Mouse (Mus musculus) megakaryocyte, embryonic 14.5 days (primary cell): ENCODE measurements around the gene Zfp692. TPM values are rescaled to one million over a fixed set of nuclear protein-coding genes. Genes with fewer than 3 reads are reported as not detected.

Experiments
- H3K27me3 ChIP-seq: replicated peaks from 2 replicates; pipeline ENCODE3; 2012; ENCODE audit warnings: inconsistent platforms
- H3K36me3 ChIP-seq: replicated peaks from 2 replicates; pipeline ENCODE3; 2012; ENCODE audit warnings: low read length, inconsistent platforms, mixed read lengths
- H3K4me1 ChIP-seq: 2 replicates; pipeline ENCODE4 v1.6.1; 2012; ENCODE audit warnings: inconsistent platforms
- H3K4me3 ChIP-seq: replicated peaks from 2 replicates; pipeline ENCODE3; 2012; ENCODE audit warnings: moderate library complexity, mild to moderate bottlenecking, inconsistent platforms
- H3K9me3 ChIP-seq: 2 replicates; pipeline ENCODE4 v1.6.1; 2012; ENCODE audit warnings: inconsistent platforms
- FLI1 ChIP-seq: IDR thresholded peaks from 2 replicates; pipeline ENCODE4 v1.6.1; 2012; ENCODE audit warnings: low read length, inconsistent platforms, mixed read lengths
- GATA1 ChIP-seq: IDR thresholded peaks from 3 replicates; pipeline ENCODE4 v1.6.1; 2012; ENCODE audit warnings: mixed read lengths, low read length, inconsistent platforms, borderline replicate concordance
- polyA plus RNA-seq: library from polyadenylated mRNA; stranded (reverse); fragments of >175 nt; gene quantifications from 2 replicates; pipeline ENCODE4 v1.2.3, GENCODE M21; 2012; ENCODE audit warnings: low replicate concordance; ENCODE audit not compliant: insufficient read depth

Zfp692 gene
- polyA plus RNA-seq, 1 experiment: 7.7 TPM

DNA sequence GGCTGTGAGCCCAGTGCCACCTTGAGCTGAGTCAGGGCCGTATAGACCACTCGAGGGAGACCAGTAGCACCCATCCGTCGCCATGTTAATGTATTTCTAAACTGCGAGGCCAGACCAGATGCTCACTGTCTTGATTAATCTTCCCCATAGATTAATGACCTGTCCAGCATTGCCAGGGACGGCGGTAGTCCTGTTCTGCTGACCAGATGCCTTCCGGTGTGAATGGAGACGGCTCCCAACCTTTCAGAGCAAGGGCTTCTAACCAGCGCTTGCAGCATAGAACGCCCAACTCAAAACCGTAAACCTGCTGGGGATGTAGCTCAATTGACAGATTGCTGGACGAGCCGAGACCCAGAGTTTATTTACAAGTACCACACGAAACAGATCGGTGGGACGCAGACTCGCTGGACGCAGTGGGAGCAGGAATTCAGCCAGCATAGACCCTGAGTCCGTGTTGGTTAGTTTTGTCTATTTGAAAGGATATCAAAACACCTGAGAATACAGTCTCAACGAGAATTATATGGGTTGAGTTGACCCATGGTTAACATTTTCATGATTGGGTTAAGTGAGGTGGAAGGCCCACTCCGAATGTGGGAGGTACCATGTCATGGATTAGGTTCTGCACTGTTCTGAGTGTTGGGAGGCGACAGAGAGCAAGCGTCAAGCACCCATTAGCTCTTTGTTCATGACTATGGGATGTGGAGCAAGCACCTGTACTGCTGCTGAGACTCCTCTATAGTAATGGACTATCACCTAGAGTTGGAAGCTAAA lies 16.9 kb downstream of the Zfp692 start:
- TF ChIP-seq FLI1 (no peak), GATA1 (no peak)
- Histone ChIP-seq H3K4me3 (peak overlapping the region; percentile 93), H3K36me3 (peaks cover 59% of the 10 kb centered on the region), H3K9me3 (no peaks in the 10 kb centered on the region), H3K27me3 (no peaks in the 10 kb centered on the region), H3K4me1 (peaks cover 65% of the 10 kb centered on the region)

DNA sequence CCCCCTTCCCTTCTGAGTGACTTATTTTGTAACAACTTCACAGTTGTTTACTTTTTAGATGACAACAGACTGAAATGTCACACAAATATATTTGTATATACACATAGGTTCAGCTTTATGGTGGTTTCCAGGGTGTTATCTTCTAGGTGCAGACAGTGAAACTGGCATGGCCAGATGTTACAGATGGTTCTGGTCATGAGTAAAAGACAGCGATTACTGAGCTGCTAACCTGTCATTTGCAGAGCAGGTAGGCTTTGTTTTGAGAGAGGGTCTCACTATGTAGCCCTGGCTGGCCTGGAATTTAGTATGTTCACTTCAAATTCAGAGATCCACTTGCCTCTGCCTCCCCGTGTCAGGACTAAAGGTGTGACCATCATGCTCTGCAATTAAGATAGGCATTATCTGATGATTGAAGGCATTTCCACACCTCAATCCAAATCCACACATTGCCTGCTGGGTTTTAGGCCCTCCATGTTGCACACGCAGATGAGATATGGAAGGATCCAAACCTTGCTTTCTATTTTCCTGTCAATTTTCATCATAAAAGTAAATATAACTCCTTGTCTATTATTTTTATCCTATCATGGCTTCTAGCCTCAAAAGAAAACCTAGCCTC lies 17.9 kb downstream of the Zfp692 start:
- H3K36me3 ChIP-seq: peaks cover 49% of the 10 kb centered on the region
- peaks cover 68% of the 10 kb centered on the region for H3K4me1 ChIP-seq
- H3K27me3 ChIP-seq: no peaks in the 10 kb centered on the region
- H3K4me3 ChIP-seq: no peak overlapping the region
- H3K9me3 ChIP-seq: no peaks in the 10 kb centered on the region
- TF ChIP-seq FLI1 (no peak), GATA1 (no peak)

DNA sequence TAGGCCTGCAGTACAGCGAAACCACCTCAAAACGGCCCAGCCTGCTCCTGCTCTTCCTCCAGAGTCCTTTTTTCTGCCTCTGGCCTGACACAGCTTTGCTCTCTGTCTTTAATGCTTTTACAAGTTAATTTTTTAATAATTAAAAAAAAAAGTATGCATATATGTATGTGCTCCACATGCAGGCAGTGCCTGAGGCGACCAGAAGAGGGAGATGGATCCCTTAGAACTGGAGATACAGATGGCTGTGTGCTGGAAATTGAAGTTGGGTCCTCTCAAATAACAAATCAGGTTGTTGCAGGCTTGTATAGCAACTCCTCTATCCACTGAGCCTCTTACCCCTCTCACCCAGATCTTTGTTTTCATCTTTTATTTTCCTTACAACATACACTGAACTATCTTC lies 19.9 kb downstream of the Zfp692 start:
- H3K27me3 ChIP-seq: no peaks in the 10 kb centered on the region
- no peaks in the 10 kb centered on the region for H3K9me3 ChIP-seq
- H3K4me1 ChIP-seq: peaks cover 57% of the 10 kb centered on the region
- no peak for TF ChIP-seq GATA1
- TF ChIP-seq FLI1: no peak
- peaks cover 34% of the 10 kb centered on the region for H3K36me3 ChIP-seq
- no peak overlapping the region for H3K4me3 ChIP-seq

DNA sequence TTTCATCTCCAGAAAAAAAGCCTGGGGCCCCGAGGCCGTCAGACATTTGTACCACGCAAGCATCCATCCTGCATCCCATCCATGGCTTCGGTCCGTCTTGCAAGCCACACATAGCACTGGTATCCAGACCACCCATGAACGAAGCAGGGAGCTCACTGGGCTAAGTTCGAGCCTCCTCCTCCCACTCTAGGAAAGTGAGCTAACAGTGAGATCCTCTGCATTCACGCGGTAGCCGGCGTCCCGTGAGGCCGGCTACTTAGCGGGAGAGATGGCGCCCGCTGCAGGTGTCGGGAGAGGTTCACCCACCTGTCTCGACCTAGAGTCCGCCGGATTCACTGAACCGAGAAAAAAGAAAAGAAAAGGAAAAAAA lies 23.0 kb downstream of the Zfp692 start:
- H3K4me1 ChIP-seq: peaks cover 58% of the 10 kb centered on the region
- H3K36me3 ChIP-seq: peaks cover 59% of the 10 kb centered on the region
- no peak for TF ChIP-seq GATA1
- no peak for TF ChIP-seq FLI1

DNA sequence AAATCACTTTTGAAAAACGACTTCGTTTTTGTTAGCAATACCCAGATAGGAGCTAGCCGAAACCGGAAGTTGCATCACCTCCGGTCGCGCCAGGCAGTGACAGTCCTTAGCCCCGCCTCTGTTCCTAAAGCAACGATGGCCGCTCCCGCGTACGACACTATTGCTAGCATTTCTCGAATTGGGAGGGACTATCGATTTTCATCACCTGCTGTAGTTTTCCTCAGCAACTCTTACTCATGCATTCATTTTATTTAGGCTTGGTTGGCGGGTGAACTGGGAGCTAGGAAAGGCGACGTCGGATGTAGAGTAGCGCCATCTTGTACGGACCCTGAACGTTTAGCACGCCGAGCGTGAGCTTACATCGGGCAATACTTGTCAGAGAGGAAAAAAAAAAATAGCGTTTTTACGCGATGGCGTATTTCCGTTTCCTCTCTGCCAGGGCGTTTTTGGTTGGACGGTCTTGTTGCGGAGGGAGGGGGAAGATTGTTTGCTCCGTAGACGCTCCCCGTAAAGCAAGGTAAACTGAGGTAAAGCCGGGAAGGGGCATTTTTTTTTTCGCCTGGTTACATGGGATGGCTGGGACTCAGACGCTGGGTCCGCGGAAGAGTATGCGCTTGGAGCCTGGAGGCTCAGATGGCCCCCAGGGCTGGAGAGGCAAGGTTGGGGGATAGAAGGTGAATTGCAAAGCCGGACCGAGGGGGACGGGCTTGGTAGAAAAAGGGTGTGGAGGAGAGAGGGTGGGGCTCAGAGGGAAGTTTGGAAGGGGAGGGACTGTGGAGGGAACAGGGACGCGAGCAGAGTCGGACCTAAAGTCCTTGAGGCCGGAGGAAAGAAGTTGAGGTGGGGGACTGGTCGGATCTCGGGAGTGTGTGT lies 23.6 kb downstream of the Zfp692 start, which contains the start of the genes Zfp672 and Sh3bp5l:
Zfp672 (minus strand) TSS at position 64 of the 873 bp plus-strand sequence.
Sh3bp5l (plus strand) TSS at position 449 of the 873 bp plus-strand sequence.
- H3K4me1 ChIP-seq: peaks cover 58% of the 10 kb centered on the region
- no peaks in the 10 kb centered on the region for H3K9me3 ChIP-seq
- no peak for TF ChIP-seq GATA1
- no peak for TF ChIP-seq FLI1
- H3K4me3 ChIP-seq: peak within 1 kb of the TSS; percentile 99
- H3K27me3 ChIP-seq: no peaks in the 10 kb centered on the region
- peaks cover 59% of the 10 kb centered on the region for H3K36me3 ChIP-seq

More for the DNA sequence above, 23.0 kb downstream of the Zfp692 start:
- Histone ChIP-seq H3K9me3 (no peaks in the 10 kb centered on the region), H3K27me3 (no peaks in the 10 kb centered on the region), H3K4me3 (peak overlapping the region; percentile 99)

DNA sequence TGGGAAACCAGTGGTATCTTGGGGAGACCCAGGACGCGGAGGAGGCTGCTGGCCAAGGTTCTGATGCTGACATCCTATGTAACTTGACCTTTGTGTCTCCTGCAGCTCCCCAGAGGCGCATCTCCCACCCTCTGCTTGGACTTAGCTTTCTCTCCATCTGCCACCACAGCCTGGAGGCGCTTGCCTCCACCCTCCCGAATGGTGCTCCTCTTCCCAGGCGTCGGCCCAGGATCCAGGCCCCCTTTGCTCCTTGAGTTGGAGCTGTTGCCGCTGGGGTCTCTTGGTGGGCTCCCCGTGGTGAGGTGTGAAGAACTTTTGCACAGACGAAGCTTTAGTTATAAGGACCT lies 24.3 kb downstream of the Zfp692 start:
- peak overlapping the region; percentile 99 for H3K4me3 ChIP-seq
- H3K4me1 ChIP-seq: peaks cover 58% of the 10 kb centered on the region
- H3K27me3 ChIP-seq: no peaks in the 10 kb centered on the region
- H3K9me3 ChIP-seq: no peaks in the 10 kb centered on the region
- H3K36me3 ChIP-seq: peaks cover 63% of the 10 kb centered on the region
- TF ChIP-seq FLI1 (no peak), GATA1 (no peak)

DNA sequence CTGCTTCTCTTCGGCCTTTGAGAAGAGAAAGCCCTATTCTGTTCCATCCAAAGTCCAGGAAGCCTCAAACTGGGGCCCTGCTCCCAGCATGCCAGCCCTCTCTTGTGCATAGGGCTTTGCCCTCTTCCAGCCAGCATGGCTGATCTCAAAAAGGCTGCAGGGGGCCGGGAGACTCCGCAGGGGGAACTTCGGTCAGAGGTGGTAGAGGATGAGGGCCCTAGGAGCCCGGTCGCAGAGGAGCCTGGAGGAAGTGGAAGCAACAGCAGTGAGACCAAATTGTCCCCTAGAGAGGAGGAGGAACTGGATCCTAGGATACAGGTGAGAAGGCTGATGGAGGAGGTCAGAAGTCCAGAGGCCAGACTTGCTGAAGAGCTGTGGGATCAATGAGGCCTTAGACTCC lies 24.7 kb downstream of the Zfp692 start:
- Histone ChIP-seq H3K4me3 (peak overlapping the region; percentile 99), H3K4me1 (peaks cover 58% of the 10 kb centered on the region), H3K9me3 (no peaks in the 10 kb centered on the region), H3K27me3 (no peaks in the 10 kb centered on the region), H3K36me3 (peaks cover 64% of the 10 kb centered on the region)
- TF ChIP-seq FLI1 (no peak), GATA1 (no peak)

DNA sequence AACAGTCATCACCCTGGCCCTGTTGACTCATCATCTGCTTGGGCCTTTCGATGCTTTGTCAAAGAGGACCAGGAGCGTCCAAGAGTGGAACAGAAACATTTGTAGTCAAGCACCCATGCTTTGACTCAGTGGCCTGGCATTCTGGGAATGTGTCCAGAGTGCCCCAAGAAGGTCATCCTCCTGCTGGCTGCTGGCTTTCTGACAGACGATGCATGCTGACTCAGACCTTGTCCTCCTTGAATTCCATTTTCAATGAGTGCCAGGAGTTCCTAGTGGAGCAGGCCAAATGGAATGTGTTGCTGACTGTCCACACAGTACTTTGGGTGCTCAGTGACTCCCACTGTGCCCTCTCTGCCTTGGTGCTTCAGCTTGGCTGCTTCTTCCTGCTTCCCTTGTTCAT lies 27.9 kb downstream of the Zfp692 start:
- peaks cover 74% of the 10 kb centered on the region for H3K36me3 ChIP-seq
- H3K9me3 ChIP-seq: no peaks in the 10 kb centered on the region
- peaks cover 36% of the 10 kb centered on the region for H3K4me1 ChIP-seq
- TF ChIP-seq FLI1: no peak
- TF ChIP-seq GATA1: no peak
- H3K27me3 ChIP-seq: no peaks in the 10 kb centered on the region
- no peak overlapping the region for H3K4me3 ChIP-seq

DNA sequence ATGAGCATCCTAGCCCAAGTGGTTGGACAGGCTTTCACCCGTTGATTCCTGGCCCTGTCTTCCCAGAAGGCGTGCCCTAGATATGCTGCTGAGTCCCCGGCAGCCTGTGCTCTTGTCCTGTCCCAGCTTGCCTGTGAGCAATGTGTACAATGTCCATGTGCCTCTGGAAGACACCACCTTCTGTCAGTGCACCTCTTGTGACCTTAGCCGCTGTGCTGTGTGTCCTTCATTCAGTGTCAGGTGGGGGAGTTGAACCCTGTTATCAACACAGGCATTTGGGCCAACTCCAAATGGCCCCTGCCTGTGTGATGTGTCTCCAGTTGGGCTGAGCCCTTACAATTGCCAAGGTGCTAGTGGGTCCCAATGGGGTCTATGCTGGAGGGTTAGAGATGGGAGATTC lies 39.9 kb downstream of the Zfp692 start:
- H3K9me3 ChIP-seq: peaks cover 4% of the 10 kb centered on the region
- TF ChIP-seq GATA1: no peak
- no peak for TF ChIP-seq FLI1
- H3K36me3 ChIP-seq: peaks cover 60% of the 10 kb centered on the region
- no peaks in the 10 kb centered on the region for H3K4me1 ChIP-seq
- no peak overlapping the region for H3K4me3 ChIP-seq
- no peaks in the 10 kb centered on the region for H3K27me3 ChIP-seq
